Mouse (Mus musculus) midbrain, postnatal 0 days (tissue): Measurements from ENCODE around the gene Itgav. TPM values are rescaled to one million over a fixed set of nuclear protein-coding genes. Genes with fewer than 3 reads are reported as not detected.

Source experiments
- ATAC-seq: fragments of 200-750 bp; cut with Nextera tagmentation; 2 replicates; pipeline ENCODE4 v1.8.0; 2017; ENCODE audit warnings: moderate number of reproducible peaks, mild to moderate bottlenecking, moderate TSS enrichment, moderate library complexity; ENCODE audit not compliant: low FRiP score
- DNase-seq: peaks from one replicate; pipeline ENCODE4 v3.0.0-alpha.2; 2015; ENCODE audit warnings: low spot score
- H3K27ac ChIP-seq: fragments of 300-500 bp; sonication (generic); 2 replicates; pipeline ENCODE4 v1.5.1; 2014; ENCODE audit warnings: low read depth, mild to moderate bottlenecking, low read length, mixed read lengths
- H3K27me3 ChIP-seq: fragments of 300-500 bp; sonication (generic); 2 replicates; pipeline ENCODE4 v1.6.1; 2014; ENCODE audit warnings: low read length, control low read depth, mixed read lengths; ENCODE audit not compliant: insufficient read depth
- H3K36me3 ChIP-seq: fragments of 300-500 bp; sonication (generic); 2 replicates; pipeline ENCODE4 v1.6.1; 2014; ENCODE audit warnings: low read length, control low read depth, mixed read lengths; ENCODE audit not compliant: insufficient read depth
- H3K4me1 ChIP-seq: fragments of 300-500 bp; sonication (generic); 2 replicates; pipeline ENCODE4 v1.6.1; 2014; ENCODE audit warnings: mild to moderate bottlenecking, control low read depth, antibody characterized with exemption, low read length, mixed read lengths; ENCODE audit not compliant: insufficient read depth
- H3K4me2 ChIP-seq: fragments of 300-500 bp; sonication (generic); 2 replicates; pipeline ENCODE4 v1.6.1; 2014; ENCODE audit warnings: low read depth, mild to moderate bottlenecking, low read length, mixed read lengths; ENCODE audit not compliant: poor library complexity, severe bottlenecking
- H3K4me3 ChIP-seq: fragments of 300-500 bp; sonication (generic); 2 replicates; pipeline ENCODE4 v1.5.1; 2014; ENCODE audit warnings: low read depth, mild to moderate bottlenecking, low read length, moderate library complexity
- H3K9ac ChIP-seq: fragments of 300-500 bp; sonication (generic); replicated peaks from 2 replicates; pipeline ENCODE4 v1.6.1; 2014; ENCODE audit warnings: mild to moderate bottlenecking, low read length, moderate library complexity, mixed read lengths; ENCODE audit not compliant: poor library complexity, severe bottlenecking
- H3K9me3 ChIP-seq: fragments of 300-500 bp; sonication (generic); 2 replicates; pipeline ENCODE4 v1.6.1; 2016; ENCODE audit warnings: low read length, control low read depth
- CTCF ChIP-seq: IDR thresholded peaks from 2 replicates; pipeline ENCODE4 v1.5.1; 2016; ENCODE audit warnings: antibody characterized with exemption, mild to moderate bottlenecking
- WGBS: fragments of 180-500 bp; shearing (Covaris S2); extraction: QIAGEN DNeasy Blood & Tissue Kit; methylation state at CpG from one replicate; pipeline ENCODE4 v1.1.7; 2014; 5-methylcytosine and 5-hydroxymethylcytosine counted together
- polyA plus RNA-seq: library from polyadenylated mRNA; unstranded; fragments of >200 nt; fragmentation: Nextera tagmentation; extraction: Ambion mirVana; gene quantifications from 2 replicates; pipeline ENCODE4 v1.2.1, GENCODE M21; 2015
- total RNA-seq: library from RNA; depleted of rRNA; stranded (reverse); fragments of >200 nt; gene quantifications from 2 replicates; pipeline ENCODE4 v1.2.3, GENCODE M21; 2014

The Itgav gene
- total and polyA plus RNA-seq, 2 experiments from 2014 or later = 30.7 to 30.8 TPM

DNA sequence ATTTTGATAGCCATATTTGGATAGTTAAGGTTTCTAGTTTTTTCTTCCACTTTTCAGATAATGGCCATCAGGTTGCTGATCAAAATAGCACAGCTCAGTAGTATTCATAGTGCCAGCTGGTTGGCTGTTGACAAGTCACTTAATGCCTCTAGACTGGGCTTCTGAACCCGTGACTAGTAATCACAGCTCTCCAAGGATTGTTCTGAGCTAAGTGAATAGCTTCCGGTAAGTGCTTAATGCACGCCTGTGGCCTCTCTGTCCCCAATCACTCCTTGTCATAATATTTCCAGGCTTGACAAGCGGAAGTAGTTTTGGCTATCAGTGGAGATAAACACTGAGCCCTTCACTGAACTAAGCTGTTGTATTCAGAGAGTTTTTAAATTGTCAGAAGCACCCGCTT is 35.5 kb downstream of the Itgav start:
- no peaks in the 10 kb centered on the region for H3K9me3 ChIP-seq
- no peak overlapping the region for H3K27ac ChIP-seq
- H3K4me1 ChIP-seq = no peaks in the 10 kb centered on the region
- H3K36me3 ChIP-seq = no peaks in the 10 kb centered on the region
- H3K9ac ChIP-seq = no peak overlapping the region
- H3K27me3 ChIP-seq = no peaks in the 10 kb centered on the region
- peak; percentile 65 for DNase-seq
- H3K4me3 ChIP-seq = no peak overlapping the region
- peak; percentile 54; the same call in 1 of the 2 replicates for ATAC-seq
- H3K4me2 ChIP-seq = peak overlapping the region; percentile 32; the same call in 1 of the 2 replicates
- TF ChIP-seq CTCF = no peak
- WGBS = 45% methylated on average over 5 of the region's 5 CpGs

DNA sequence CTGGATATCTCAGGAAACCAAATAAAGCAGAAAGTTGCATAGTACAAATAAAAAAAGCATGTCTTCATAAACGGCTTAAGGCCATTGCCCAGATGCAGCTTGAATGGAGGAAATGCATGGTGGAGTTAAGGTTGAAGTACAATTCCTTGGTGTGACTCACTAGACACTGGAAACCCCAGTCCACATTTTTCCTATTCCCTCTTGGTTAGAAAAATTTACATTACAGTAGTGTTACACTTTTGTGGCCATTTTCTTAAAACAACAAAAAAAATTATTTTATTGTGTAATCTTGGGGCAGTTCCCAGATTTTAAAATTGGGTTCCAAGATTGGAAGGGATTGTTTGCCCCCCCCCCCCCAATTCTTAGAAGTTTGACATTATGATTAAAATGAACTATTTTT is 35.9 kb downstream of the Itgav start:
- H3K9ac ChIP-seq = no peak overlapping the region
- no peaks in the 10 kb centered on the region for H3K27me3 ChIP-seq
- H3K27ac ChIP-seq = no peak overlapping the region
- no peaks in the 10 kb centered on the region for H3K4me1 ChIP-seq
- no peak overlapping the region for H3K4me2 ChIP-seq
- ATAC-seq (no peak), DNase-seq (no peak)
- no peak for TF ChIP-seq CTCF
- H3K4me3 ChIP-seq = no peak overlapping the region
- H3K9me3 ChIP-seq = no peaks in the 10 kb centered on the region
- 77% methylated on average over 1 of the region's 1 CpGs for WGBS
- H3K36me3 ChIP-seq = no peaks in the 10 kb centered on the region

DNA sequence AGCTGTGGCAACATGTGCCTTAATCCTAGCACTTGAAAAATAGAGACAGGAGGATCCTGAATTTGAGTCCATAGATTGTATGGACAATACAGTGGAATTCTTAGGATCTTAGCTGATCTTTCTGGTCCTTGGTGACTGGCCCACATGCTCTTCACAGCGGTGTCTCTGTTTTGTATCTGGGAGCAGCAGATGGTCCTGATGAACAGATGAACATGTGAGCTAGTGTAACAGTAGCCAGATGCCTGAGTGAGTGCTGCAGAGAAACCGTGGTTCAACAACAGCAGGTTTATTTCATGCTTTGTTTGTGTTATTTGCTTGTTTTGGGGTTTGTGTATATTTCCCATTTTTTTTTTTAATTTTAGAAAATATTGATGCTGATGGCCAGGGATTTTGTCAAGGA is 37.3 kb downstream of the Itgav start:
- 66% methylated on average over 2 of the region's 2 CpGs for WGBS
- no peak; the same call in 1 of the 2 replicates for ATAC-seq
- Histone ChIP-seq H3K9me3 (no peaks in the 10 kb centered on the region), H3K36me3 (no peaks in the 10 kb centered on the region), H3K27ac (no peak overlapping the region), H3K27me3 (no peaks in the 10 kb centered on the region), H3K4me1 (no peaks in the 10 kb centered on the region), H3K4me3 (no peak overlapping the region), H3K9ac (no peak overlapping the region), H3K4me2 (no peak overlapping the region)
- no peak for TF ChIP-seq CTCF
- peak; percentile 69 for DNase-seq

DNA sequence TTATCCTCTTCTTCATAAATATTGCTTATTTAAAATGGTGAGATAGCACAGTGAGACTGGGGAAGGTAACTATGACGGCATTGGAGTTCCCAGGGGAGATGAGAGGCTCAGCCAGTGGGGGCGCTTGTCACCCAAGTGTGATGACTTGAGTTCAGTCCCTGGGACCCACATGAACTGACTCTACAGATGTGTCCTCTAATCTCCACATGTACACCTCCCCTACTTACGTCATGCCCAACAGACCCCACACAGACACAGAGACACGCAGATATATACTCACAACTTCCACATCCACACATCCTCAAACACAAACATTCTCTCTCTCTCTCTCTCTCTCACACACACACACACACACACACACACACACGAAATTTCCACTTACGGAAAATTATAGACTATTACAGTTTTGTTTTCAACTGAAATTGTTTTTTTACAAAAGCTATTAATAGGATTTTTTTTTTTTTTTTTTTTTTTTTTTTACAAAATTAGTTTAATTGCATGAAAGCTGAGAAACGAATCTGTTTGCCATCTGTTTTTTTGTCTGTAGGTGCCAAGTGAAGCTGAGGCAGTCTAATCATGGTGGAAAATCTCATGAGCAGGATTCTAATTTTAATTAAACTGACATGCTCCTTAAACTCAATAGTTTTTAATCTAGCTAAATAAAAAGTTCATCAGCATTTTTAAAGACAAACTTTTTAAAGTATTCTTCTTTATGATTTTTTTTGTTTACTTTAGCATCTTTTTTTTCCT is 38.1 kb downstream of the Itgav start:
- no peaks in the 10 kb centered on the region for H3K27me3 ChIP-seq
- H3K36me3 ChIP-seq = no peaks in the 10 kb centered on the region
- no peaks in the 10 kb centered on the region for H3K9me3 ChIP-seq
- H3K4me1 ChIP-seq = no peaks in the 10 kb centered on the region
- no peak for TF ChIP-seq CTCF
- H3K4me3 ChIP-seq = no peak overlapping the region
- no peak overlapping the region for H3K27ac ChIP-seq
- no peak overlapping the region for H3K4me2 ChIP-seq
- DNase-seq = no peak
- WGBS = 77% methylated on average over 7 of the region's 7 CpGs
- H3K9ac ChIP-seq = no peak overlapping the region
- peak; percentile 13; the same call in 1 of the 2 replicates for ATAC-seq

DNA sequence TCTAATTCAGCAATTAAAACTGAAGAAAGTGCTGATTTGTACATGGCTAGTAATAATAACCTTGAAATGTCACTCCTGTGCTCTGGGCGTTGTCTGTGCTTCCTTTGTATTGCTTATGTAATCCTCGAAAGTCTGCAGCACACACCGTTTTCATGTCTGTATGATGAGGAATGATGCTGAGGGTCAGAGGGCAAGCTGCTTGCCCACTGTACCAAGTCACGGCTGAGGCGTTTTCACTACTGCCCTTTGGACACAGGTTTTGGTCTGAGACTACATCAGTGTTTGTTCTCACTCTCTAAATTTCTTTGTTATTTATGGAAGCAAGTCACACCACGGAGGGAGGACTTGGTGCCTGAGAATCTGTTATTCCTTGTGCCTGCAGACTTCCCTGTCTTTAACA is 41.9 kb downstream of the Itgav start:
- Histone ChIP-seq H3K4me3 (no peak overlapping the region), H3K27ac (no peak overlapping the region), H3K4me2 (no peak overlapping the region), H3K9ac (no peak overlapping the region), H3K36me3 (no peaks in the 10 kb centered on the region), H3K9me3 (no peaks in the 10 kb centered on the region), H3K27me3 (no peaks in the 10 kb centered on the region), H3K4me1 (no peaks in the 10 kb centered on the region)
- WGBS = 78% methylated on average over 6 of the region's 6 CpGs
- DNase-seq = no peak
- TF ChIP-seq CTCF = no peak
- no peak for ATAC-seq

DNA sequence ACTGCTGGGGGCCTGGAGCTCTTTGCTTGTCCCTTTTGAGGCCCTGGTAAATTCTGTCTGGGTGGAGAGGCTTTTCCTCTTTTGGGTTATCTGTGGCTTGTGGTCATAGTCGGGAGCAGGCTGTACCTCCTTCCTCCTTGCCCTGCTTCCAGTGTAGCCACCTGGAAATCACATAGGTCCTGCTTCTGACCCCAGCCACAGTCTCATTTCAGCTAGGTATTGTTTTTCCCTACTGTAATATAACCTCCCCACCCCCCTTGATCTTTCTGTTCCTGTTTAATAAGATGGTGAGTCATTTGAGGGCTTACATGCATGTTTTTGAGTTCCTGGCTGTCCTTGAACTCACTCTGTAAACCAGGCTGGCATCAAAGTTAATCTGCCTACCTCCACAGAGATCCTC is 42.7 kb downstream of the Itgav start:
- H3K27ac ChIP-seq = no peak overlapping the region
- no peak overlapping the region for H3K9ac ChIP-seq
- no peaks in the 10 kb centered on the region for H3K27me3 ChIP-seq
- no peaks in the 10 kb centered on the region for H3K36me3 ChIP-seq
- ATAC-seq (no peak), DNase-seq (no peak)
- no peak overlapping the region for H3K4me2 ChIP-seq
- H3K9me3 ChIP-seq = no peaks in the 10 kb centered on the region
- no peak overlapping the region for H3K4me3 ChIP-seq
- 100% methylated on average over 1 of the region's 1 CpGs for WGBS
- no peaks in the 10 kb centered on the region for H3K4me1 ChIP-seq
- no peak for TF ChIP-seq CTCF
